Mouse (Mus musculus) CH12F3 (cell line): ENCODE results near the gene C1qtnf6.

Source experiments
- in situ Hi-C: fragments of 300-500 bp; cut with MboI; formaldehyde crosslinking; loops from 2 replicates; pipeline ENCODE4 v1.14.3; 2020; ENCODE audit warnings: low sequenced_read_pairs

Gene C1qtnf6

DNA sequence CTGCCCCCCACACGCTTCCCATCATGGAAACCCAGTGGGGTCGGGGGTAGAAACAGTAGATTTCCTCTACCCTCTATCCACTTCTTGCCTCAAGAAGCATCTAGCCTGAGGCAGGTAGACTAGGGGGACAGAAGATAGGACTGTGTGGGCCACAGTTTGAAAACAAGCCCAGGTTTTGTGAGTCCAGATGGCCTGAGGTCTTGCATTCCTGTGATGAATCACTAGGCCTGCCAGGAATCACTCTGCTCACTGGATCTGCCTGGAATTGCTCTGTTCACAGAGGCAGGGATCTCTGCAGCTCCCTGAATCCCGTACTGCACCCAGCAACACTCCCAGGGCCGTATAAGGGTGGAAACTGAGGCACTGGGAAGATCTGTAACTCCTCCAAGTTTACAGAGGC lies 47.9 kb downstream of the C1qtnf6 start:
- in situ Hi-C loops, result no loop called here

DNA sequence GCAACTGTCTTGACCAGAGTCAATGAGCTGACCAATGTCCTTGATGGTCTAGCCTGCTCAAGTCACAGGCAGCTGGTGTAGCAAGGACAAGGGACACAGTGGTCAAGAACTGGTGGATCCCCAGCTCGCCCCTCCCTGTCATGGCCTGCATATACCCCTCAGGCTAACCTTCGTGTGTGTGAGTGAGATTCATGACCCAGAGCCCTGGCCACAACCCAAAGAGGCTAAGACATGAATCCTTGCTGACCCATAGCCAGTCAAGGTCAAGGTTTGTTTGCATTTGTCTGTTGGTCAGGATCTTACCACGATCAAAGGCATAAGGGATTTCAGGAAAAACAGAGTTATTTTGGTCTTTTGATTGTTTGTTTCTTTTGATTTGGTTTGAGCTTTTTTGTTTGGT lies 48.7 kb downstream of the C1qtnf6 start:
- in situ Hi-C loops, result no loop called here

DNA sequence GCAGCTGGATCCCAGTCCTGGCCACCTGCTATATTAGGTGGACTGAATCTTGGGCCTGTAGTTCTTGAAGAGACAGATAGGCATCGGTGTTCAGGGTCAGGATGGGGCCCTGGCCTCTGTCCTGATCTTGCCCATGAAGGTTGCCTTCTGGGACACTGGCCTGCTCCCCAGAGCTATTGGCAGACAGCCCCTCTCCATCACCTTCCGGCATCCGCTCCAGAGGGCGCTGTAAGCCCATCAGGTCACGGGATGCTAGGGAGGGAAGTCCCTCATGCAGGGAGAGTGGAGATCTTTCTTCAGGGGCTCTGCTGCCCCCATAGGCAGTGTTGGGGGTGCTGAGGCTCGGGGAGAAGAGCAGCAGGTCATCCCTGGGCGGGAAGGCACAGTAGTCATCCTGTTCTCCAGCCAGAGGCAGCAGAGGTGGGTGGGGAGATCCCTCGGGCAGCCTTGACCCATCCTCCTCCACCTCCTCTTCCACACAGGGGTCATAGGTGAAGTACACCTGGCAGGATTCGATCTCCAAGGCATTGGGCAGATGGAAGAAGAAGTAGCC lies 49.7 kb downstream of the C1qtnf6 start:
- in situ Hi-C loops, result no loop called here

DNA sequence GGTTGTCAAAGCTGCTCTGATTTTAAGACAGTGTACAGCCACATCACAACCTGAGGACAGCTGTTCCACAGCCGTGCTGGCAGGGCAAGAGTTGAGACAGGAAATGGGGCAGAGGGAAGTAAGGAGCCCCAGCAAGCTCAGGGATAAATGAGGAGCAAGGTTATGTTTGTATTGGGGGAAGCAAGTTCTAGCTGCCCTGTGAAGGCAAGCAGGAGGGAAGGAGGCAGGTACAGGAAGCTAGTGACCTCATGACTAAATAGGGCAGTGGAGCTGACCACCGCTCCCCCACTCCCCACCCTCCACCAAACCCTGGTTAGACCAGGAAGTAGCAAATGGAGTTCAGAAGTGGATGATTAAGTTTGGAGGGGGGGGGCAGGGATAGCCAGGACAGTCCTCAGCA lies 50.2 kb downstream of the C1qtnf6 start:
- in situ Hi-C loops, result no loop called here

DNA sequence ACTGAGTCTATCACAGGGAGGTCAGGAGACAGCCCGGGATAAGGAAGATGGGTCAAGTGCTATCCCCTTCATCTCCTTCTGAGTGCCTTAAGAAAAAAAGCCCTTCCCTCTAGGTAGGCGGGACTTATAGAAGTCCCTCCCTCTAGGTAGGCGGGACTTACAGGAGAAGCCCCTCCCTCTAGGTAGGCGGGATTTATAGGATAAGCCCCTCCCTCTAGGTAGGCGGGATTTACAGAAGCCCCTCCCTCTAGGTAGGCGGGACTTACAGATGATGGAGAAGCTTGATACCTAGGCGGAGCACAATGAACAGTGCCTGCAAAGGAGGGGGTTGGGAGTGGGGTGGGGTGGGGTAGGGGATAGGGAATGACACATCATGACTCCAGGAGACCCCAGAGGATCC lies 51.1 kb downstream of the C1qtnf6 start:
- in situ Hi-C loops, result no loop called here

DNA sequence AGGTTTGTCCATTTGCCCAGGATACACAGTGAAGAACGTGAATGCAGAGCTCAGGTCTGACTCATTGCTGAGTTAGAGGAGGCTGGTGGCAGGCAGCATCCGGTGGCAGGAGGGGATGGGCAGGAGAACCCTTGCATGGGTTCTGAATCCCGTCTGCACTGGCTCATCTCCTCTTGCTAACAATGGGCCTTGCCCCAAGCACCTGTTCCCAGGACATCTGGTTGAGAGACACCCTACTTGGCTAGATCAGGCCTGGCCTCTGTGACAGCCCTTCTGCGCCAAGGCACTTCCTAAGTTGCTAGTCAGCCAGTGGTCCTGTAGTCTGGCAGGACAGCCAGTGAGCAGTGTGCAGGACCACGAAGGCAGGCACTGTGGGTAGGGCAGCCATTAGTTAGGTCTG lies 51.7 kb downstream of the C1qtnf6 start:
- in situ Hi-C loops, result no loop called here

DNA sequence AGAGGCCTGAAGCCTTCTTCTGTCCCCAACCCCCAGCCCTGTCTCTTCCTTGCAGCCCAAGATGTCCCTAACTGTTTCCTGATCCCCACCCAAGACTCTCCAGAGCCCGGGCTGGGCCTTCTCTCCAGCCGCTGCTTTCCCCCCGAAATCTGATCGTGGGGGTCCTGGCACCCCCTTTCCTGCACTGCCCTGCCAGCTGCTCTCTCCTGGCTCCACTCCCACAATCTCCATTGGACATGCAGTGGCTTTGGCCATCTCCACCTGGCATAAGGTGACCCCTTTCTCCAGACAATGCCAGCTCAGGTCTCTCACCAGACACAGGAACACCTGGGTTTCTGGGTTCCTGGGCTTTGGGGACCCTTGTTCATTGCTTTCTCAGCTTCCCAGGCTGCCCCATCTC lies 53.1 kb downstream of the C1qtnf6 start:
- in situ Hi-C loops, result no loop called here

DNA sequence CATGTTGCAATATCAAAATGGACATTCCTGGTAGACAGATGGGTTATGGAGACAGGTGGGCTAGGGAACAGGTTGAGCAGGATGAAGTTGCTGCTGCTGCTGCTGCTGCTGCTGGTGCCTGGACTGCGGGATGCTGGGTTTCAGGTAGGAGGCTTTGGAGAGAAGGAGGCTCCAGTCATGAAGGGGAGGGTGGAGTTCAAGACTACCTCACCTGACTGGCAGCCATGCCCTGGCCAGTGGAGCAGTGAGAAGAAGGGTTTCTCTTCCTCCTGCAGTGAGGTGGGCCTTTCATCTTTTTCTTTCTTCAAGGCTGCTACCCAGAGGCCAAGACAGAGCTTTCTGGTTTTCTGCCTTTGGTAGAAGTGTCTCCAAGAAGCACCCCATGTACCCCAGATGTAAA lies 54.3 kb downstream of the C1qtnf6 start:
- in situ Hi-C loops, result no loop called here

DNA sequence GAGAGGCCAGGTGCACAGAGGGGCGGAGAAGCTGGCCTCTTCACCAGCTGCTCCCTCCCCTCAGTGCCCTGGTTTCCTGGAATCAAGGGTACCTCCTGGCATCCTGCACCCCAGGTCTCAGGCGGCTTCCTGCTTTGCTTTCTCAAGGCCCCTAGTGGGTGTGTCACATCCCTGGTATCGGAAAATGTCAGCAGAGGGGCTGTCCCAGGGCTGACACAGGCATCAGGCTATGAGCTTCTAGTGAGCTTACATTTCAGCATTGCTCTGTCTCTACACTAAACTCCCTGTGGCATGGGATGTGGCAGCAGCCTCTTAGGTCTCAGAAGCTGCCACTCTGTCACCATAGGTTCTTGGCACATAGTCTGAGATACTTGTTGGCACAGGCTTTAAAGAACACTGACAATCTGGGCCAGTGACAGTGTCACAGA lies 55.6 kb downstream of the C1qtnf6 start:
- in situ Hi-C loops, result no loop called here

DNA sequence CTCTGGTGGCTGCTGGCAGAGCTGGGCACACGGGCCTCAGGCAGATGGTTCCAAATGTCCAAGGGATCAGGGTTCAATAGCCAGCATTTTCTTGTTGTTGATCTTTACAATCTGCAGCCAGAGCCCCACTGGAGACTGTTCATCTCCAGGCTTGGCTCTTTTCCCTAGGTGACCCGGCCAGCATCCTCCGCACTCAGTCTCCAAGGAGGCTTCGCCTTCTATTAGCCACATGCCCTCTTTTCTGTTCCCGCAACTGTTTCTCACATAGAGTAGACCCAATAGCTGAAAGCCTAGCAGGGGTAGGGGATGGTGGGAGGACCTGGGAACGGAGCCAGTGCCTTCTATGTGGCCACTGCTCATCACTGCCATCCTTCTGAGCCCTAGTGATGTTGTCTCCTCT lies 57.8 kb downstream of the C1qtnf6 start:
- in situ Hi-C loops, result no loop called here
